Mouse (Mus musculus): ENCODE data around the gene 5730596B20Rik. TPM values are rescaled to one million over a fixed set of nuclear protein-coding genes. Genes with fewer than 3 reads are reported as not detected.

The 5730596B20Rik gene
- polyA plus RNA-seq, 1 experiment from 2014 or later = 0.61 TPM

DNA sequence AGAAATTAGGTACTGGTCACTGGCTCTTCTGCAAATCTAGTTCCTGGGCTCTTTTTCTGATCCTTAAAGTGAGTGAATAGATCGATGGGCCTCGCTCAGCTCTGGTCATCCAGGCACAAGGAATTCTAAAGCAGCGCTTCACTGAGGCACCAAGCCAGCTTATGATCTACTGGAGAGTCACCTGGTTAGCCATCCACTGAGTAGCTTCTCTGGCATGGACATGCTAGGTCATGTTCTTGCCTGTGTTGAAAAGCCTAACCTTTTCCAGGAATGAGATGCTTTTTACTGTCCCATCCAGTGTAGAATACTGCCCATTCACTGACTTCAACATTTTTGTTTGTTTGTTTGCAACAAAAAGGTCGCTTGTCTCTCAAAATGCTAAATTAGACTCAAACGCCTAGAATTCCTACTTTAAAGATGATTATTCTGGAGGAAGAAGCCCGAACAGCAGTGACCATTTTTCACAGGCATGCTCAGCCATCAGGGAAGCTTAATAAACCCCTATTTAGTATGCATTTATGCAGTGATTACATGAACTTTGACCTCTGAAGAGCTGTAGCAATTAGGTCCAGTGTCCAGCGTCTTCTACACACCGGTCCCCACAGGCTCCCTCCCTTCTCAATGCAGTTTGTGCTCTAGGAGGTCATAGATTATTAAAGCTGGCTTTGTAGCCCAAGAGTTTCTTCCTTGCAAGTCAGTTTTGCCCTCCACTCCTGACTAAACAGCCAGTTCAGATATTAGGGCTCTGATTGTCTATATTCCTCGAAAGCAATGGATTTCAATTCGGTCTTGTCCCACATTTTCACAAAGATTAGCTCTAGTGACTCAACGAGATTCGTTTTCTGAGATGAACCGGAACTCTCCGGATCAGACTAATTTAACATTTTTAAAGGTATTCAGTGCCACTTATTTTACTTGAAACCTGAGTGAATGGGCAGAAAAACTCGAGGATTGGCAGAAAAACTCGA, 24.8 kb upstream of the 5730596B20Rik start:
- TF ChIP-seq CTCF (IDR thresholded peaks at IDR 0.05; ENCODE audit: low read depth) = no peak
- H3K36me3 ChIP-seq (ENCODE audit: control insufficient read depth, insufficient read depth) = no peaks in the 10 kb centered on the region
- H3K4me1 ChIP-seq (replicated peaks; ENCODE audit: control insufficient read depth, insufficient read depth, low read length) = no peaks in the 10 kb centered on the region
- ATAC-seq = no peak
- H3K9ac ChIP-seq (ENCODE audit: low read depth, low read length) = no peak overlapping the region
- H3K27ac ChIP-seq (ENCODE audit: low read depth, low read length) = no peak overlapping the region
- H3K4me2 ChIP-seq (replicated peaks; ENCODE audit: low read depth) = no peak overlapping the region
- no peak overlapping the region for H3K4me3 ChIP-seq (ENCODE audit: low read depth, low read length)
- H3K9me3 ChIP-seq (ENCODE audit: control insufficient read depth) = no peaks in the 10 kb centered on the region
- WGBS = 55% methylated on average over 16 of the region's 16 CpGs
- H3K27me3 ChIP-seq (replicated peaks; ENCODE audit: control insufficient read depth, insufficient read depth, low read length) = peaks cover 57% of the 10 kb centered on the region

DNA sequence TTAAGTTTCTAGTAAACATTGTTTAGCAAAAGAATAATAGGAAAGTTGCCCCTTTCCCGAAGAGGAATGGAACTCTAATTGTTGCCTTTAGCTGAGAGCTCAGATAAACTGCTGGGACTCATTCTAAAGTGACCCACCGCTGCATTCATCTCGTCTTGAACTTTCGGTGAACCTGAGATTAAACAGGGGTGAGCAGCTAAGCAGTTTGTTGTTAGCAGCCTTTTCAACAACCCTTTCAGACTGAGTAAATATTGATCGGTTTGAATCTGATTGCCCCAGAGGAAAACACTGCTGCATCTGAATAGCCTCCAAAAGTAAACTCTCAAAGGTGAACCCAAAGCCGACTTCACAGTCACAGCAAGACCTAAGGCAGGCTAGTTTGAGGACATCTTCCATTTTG, 24.0 kb upstream of the 5730596B20Rik start:
- Histone ChIP-seq H3K36me3 (ENCODE audit: control insufficient read depth, insufficient read depth) (no peaks in the 10 kb centered on the region), H3K4me1 (replicated peaks; ENCODE audit: control insufficient read depth, insufficient read depth, low read length) (no peaks in the 10 kb centered on the region), H3K4me3 (ENCODE audit: low read depth, low read length) (no peak overlapping the region), H3K27ac (ENCODE audit: low read depth, low read length) (no peak overlapping the region), H3K4me2 (replicated peaks; ENCODE audit: low read depth) (no peak overlapping the region), H3K27me3 (replicated peaks; ENCODE audit: control insufficient read depth, insufficient read depth, low read length) (peaks cover 64% of the 10 kb centered on the region), H3K9ac (ENCODE audit: low read depth, low read length) (no peak overlapping the region), H3K9me3 (ENCODE audit: control insufficient read depth) (no peaks in the 10 kb centered on the region)
- TF ChIP-seq CTCF (IDR thresholded peaks at IDR 0.05; ENCODE audit: low read depth) = no peak
- no peak for ATAC-seq
- WGBS = 35% methylated on average over 6 of the region's 6 CpGs

DNA sequence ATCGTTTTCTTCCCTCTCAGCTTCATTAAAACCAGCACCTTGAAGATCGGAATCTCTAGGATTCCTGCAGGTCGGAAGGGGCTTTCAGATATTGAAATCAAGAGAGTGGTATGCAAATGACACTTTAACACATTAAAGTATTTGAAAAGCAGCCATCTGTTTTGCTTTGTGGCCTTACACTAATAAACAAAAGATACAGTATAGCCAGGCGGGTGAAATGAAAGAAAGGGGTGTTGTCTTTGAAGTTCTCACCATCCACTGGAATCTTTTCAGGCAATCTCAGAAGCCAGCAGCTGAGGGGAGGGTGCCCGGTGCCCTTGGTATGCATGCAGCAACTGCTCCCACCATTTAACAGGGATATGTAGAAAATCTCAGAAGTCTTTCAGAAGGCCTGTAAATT, 23.3 kb upstream of the 5730596B20Rik start:
- ATAC-seq = no peak
- Histone ChIP-seq H3K27ac (ENCODE audit: low read depth, low read length) (no peak overlapping the region), H3K36me3 (ENCODE audit: control insufficient read depth, insufficient read depth) (no peaks in the 10 kb centered on the region), H3K27me3 (replicated peaks; ENCODE audit: control insufficient read depth, insufficient read depth, low read length) (peaks cover 70% of the 10 kb centered on the region), H3K9ac (ENCODE audit: low read depth, low read length) (no peak overlapping the region), H3K4me1 (replicated peaks; ENCODE audit: control insufficient read depth, insufficient read depth, low read length) (no peaks in the 10 kb centered on the region), H3K4me2 (replicated peaks; ENCODE audit: low read depth) (no peak overlapping the region), H3K9me3 (ENCODE audit: control insufficient read depth) (no peaks in the 10 kb centered on the region), H3K4me3 (ENCODE audit: low read depth, low read length) (no peak overlapping the region)
- no peak for TF ChIP-seq CTCF (IDR thresholded peaks at IDR 0.05; ENCODE audit: low read depth)
- 89% methylated on average over 5 of the region's 5 CpGs for WGBS

DNA sequence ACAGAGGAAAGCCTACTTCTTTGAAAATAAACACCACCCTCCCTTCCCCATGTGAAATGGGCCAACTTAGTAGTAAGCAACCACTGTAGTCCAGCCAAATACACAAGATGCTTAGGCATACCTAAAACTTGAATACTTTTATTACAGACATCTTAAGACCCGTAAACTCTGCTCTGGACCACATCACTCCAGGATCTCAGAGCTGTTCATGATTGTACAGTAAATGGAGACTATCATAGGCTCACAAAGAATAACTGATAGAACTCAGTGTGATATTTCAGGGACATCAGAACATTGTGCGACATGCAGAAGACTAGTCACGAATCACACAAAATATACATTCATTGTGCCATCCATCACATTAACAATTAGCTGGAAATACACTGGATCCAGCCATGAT, 21.8 kb upstream of the 5730596B20Rik start:
- peaks cover 64% of the 10 kb centered on the region for H3K27me3 ChIP-seq (replicated peaks; ENCODE audit: control insufficient read depth, insufficient read depth, low read length)
- H3K27ac ChIP-seq (ENCODE audit: low read depth, low read length) = no peak overlapping the region
- 90% methylated on average over 3 of the region's 3 CpGs for WGBS
- no peak overlapping the region for H3K4me3 ChIP-seq (ENCODE audit: low read depth, low read length)
- H3K9me3 ChIP-seq (ENCODE audit: control insufficient read depth) = no peaks in the 10 kb centered on the region
- H3K9ac ChIP-seq (ENCODE audit: low read depth, low read length) = no peak overlapping the region
- no peaks in the 10 kb centered on the region for H3K36me3 ChIP-seq (ENCODE audit: control insufficient read depth, insufficient read depth)
- TF ChIP-seq CTCF (IDR thresholded peaks at IDR 0.05; ENCODE audit: low read depth) = no peak
- no peak for ATAC-seq
- no peaks in the 10 kb centered on the region for H3K4me1 ChIP-seq (replicated peaks; ENCODE audit: control insufficient read depth, insufficient read depth, low read length)
- H3K4me2 ChIP-seq (replicated peaks; ENCODE audit: low read depth) = no peak overlapping the region

DNA sequence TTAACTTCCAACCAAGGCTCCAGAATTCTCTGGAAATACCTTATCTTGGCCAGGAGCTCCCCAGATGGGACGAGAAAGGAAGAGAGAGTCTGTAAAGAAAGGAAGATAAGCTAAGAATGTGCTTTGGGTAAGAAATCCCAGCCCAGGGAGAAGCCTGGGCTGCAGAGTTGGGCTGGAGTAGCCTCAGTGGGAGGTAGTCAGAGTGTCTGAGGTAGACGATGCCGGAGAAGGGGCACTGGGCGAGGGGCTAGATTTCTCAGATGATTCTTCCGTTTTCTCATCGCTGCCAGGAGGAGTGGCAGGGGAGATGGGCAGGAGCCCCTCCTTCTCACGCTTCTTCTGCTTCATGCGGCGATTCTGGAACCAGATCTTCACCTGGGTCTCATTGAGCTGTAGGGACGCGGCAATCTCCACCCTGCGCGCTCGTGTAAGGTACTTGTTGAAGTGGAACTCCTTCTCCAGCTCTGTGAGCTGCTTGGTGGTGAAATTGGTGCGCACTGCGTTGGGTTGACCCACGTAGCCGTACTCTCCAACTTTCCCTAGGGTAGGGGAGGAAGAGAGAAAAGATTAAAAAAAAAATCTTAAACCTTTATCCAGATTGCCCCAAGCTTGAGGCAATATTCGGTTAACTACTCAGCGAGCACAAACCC, 20.6 kb upstream of the 5730596B20Rik start:
- Histone ChIP-seq H3K4me1 (replicated peaks; ENCODE audit: control insufficient read depth, insufficient read depth, low read length) (no peaks in the 10 kb centered on the region), H3K36me3 (ENCODE audit: control insufficient read depth, insufficient read depth) (no peaks in the 10 kb centered on the region), H3K4me2 (replicated peaks; ENCODE audit: low read depth) (no peak overlapping the region), H3K4me3 (ENCODE audit: low read depth, low read length) (no peak overlapping the region), H3K27me3 (replicated peaks; ENCODE audit: control insufficient read depth, insufficient read depth, low read length) (peaks cover 58% of the 10 kb centered on the region), H3K9ac (ENCODE audit: low read depth, low read length) (no peak overlapping the region), H3K9me3 (ENCODE audit: control insufficient read depth) (no peaks in the 10 kb centered on the region), H3K27ac (ENCODE audit: low read depth, low read length) (no peak overlapping the region)
- 43% methylated on average over 20 of the region's 20 CpGs for WGBS
- no peak for TF ChIP-seq CTCF (IDR thresholded peaks at IDR 0.05; ENCODE audit: low read depth)
- ATAC-seq = no peak

DNA sequence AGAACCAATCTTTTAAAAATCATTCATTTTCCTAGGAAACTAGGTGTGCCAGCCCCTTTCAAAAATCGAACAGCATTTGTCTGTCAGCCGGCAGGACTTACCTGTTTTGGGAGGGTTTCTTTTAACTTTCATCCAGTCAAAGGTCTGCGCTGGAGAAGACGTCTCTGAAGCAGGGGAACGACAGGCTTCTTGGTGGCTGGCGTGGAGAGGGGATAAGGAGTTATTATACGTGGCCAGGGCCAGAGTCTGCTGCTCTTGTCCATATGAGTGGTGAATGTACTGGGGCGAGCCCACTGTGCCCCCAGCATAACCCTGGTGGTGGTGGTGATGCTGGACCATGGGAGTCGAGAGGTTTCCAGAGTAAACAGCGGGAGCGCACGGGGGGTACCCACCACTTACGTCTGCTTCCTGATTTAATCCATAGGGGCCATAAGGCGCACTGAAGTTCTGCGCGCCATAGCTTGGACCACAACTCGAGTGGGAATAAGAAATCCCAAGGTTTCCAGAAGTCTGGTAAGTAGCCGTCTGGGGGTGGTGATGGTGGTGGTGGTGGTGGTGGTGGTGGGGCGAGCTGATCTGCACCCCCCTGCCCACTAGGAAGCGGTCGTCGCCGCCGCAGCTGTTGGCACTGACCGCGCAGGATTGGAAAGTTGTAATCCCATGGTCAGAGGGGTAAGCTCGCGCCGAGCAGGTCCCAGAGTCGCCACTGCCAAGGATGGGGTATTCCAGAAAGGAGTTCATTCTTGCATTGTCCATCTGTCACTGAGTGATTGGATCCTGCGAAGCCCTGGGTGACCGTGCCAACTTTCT, 19.6 kb upstream of the 5730596B20Rik start:
- peak; percentile 26; the same call in 1 of the 2 replicates for ATAC-seq

More for the DNA sequence above, 19.6 kb upstream of the 5730596B20Rik start:
- Histone ChIP-seq H3K4me1 (replicated peaks; ENCODE audit: control insufficient read depth, insufficient read depth, low read length) (no peaks in the 10 kb centered on the region), H3K9ac (ENCODE audit: low read depth, low read length) (no peak overlapping the region), H3K27ac (ENCODE audit: low read depth, low read length) (no peak overlapping the region), H3K9me3 (ENCODE audit: control insufficient read depth) (no peaks in the 10 kb centered on the region), H3K27me3 (replicated peaks; ENCODE audit: control insufficient read depth, insufficient read depth, low read length) (peaks cover 52% of the 10 kb centered on the region), H3K4me3 (ENCODE audit: low read depth, low read length) (peak overlapping the region; percentile 74), H3K36me3 (ENCODE audit: control insufficient read depth, insufficient read depth) (no peaks in the 10 kb centered on the region), H3K4me2 (replicated peaks; ENCODE audit: low read depth) (peak overlapping the region; percentile 99)
- 4% methylated on average over 32 of the region's 32 CpGs for WGBS
- TF ChIP-seq CTCF (IDR thresholded peaks at IDR 0.05; ENCODE audit: low read depth) = no peak

Data from intestine, postnatal 0 days (tissue).